Mouse (Mus musculus): ENCODE results near the gene Rbfox3. TPM values are rescaled to one million over a fixed set of nuclear protein-coding genes. Genes with fewer than 3 reads are reported as not detected.
A peak's percentile ranks its signal among the peaks of the same experiment; 100 is the strongest.

Rbfox3 gene
- polyA plus RNA-seq, 1 experiment from 2014 or later = 0.37 TPM

- H3K27ac ChIP-seq (ENCODE audit: low read depth, low read length) = no peak overlapping the region
- WGBS = 51% methylated on average over 4 of the region's 4 CpGs
- no peak for ATAC-seq (ENCODE audit: low FRiP score, low TSS enrichment)
- H3K9me3 ChIP-seq (ENCODE audit: control insufficient read depth, low read length) = no peaks in the 10 kb centered on the region
- no peak overlapping the region for H3K9ac ChIP-seq (ENCODE audit: low read depth, low read length)
- no peaks in the 10 kb centered on the region for H3K36me3 ChIP-seq (ENCODE audit: control insufficient read depth, insufficient read depth, low read length)
- H3K27me3 ChIP-seq (ENCODE audit: control insufficient read depth, insufficient read depth, low read length) = no peaks in the 10 kb centered on the region
- H3K4me3 ChIP-seq (ENCODE audit: low read length) = no peak overlapping the region
- no peak overlapping the region for H3K4me2 ChIP-seq (replicated peaks; ENCODE audit: low read depth, low read length)
- no peaks in the 10 kb centered on the region for H3K4me1 ChIP-seq (ENCODE audit: control insufficient read depth, insufficient read depth, low read length)
Measured at GRCm38 (mm10) chr11:118754535-118754934, 156.9 kb downstream of the Rbfox3 start.

GRCm38 (mm10) chr11:118751879-118752616, 159.3 kb downstream of the Rbfox3 start:
- Histone ChIP-seq H3K4me1 (ENCODE audit: control insufficient read depth, insufficient read depth, low read length) (no peaks in the 10 kb centered on the region), H3K4me3 (ENCODE audit: low read length) (no peak overlapping the region), H3K36me3 (ENCODE audit: control insufficient read depth, insufficient read depth, low read length) (no peaks in the 10 kb centered on the region), H3K4me2 (replicated peaks; ENCODE audit: low read depth, low read length) (no peak overlapping the region), H3K9ac (ENCODE audit: low read depth, low read length) (no peak overlapping the region), H3K27ac (ENCODE audit: low read depth, low read length) (no peak overlapping the region), H3K27me3 (ENCODE audit: control insufficient read depth, insufficient read depth, low read length) (peaks cover under 1% of the 10 kb centered on the region), H3K9me3 (ENCODE audit: control insufficient read depth, low read length) (no peaks in the 10 kb centered on the region)
- 65% methylated on average over 7 of the region's 7 CpGs for WGBS
- no peak for ATAC-seq (ENCODE audit: low FRiP score, low TSS enrichment)

GRCm38 (mm10) chr11:118750745-118751330, 160.6 kb downstream of the Rbfox3 start:
- 80% methylated on average over 11 of the region's 11 CpGs for WGBS

GRCm38 (mm10) chr11:118749541-118749940, 161.9 kb downstream of the Rbfox3 start:
- H3K9ac ChIP-seq (ENCODE audit: low read depth, low read length) = no peak overlapping the region
- no peak for ATAC-seq (ENCODE audit: low FRiP score, low TSS enrichment)
- no peak overlapping the region for H3K27ac ChIP-seq (ENCODE audit: low read depth, low read length)
- H3K36me3 ChIP-seq (ENCODE audit: control insufficient read depth, insufficient read depth, low read length) = no peaks in the 10 kb centered on the region
- H3K27me3 ChIP-seq (ENCODE audit: control insufficient read depth, insufficient read depth, low read length) = peaks cover 20% of the 10 kb centered on the region
- H3K4me3 ChIP-seq (ENCODE audit: low read length) = no peak overlapping the region
- peaks cover 5% of the 10 kb centered on the region for H3K4me1 ChIP-seq (ENCODE audit: control insufficient read depth, insufficient read depth, low read length)
- 97% methylated on average over 1 of the region's 1 CpGs for WGBS
- H3K9me3 ChIP-seq (ENCODE audit: control insufficient read depth, low read length) = no peaks in the 10 kb centered on the region
- no peak overlapping the region for H3K4me2 ChIP-seq (replicated peaks; ENCODE audit: low read depth, low read length)

More at GRCm38 (mm10) chr11:118750745-118751330, 160.6 kb downstream of the Rbfox3 start:
- Histone ChIP-seq H3K9me3 (ENCODE audit: control insufficient read depth, low read length) (no peaks in the 10 kb centered on the region), H3K27me3 (ENCODE audit: control insufficient read depth, insufficient read depth, low read length) (peaks cover 10% of the 10 kb centered on the region), H3K9ac (ENCODE audit: low read depth, low read length) (no peak overlapping the region), H3K36me3 (ENCODE audit: control insufficient read depth, insufficient read depth, low read length) (no peaks in the 10 kb centered on the region), H3K4me3 (ENCODE audit: low read length) (no peak overlapping the region), H3K4me2 (replicated peaks; ENCODE audit: low read depth, low read length) (no peak overlapping the region), H3K4me1 (ENCODE audit: control insufficient read depth, insufficient read depth, low read length) (no peaks in the 10 kb centered on the region), H3K27ac (ENCODE audit: low read depth, low read length) (no peak overlapping the region)
- no peak for ATAC-seq (ENCODE audit: low FRiP score, low TSS enrichment)

GRCm38 (mm10) chr11:118748622-118749021, 162.8 kb downstream of the Rbfox3 start:
- Histone ChIP-seq H3K4me2 (replicated peaks; ENCODE audit: low read depth, low read length) (no peak overlapping the region), H3K9me3 (ENCODE audit: control insufficient read depth, low read length) (no peaks in the 10 kb centered on the region), H3K4me1 (ENCODE audit: control insufficient read depth, insufficient read depth, low read length) (peaks cover 8% of the 10 kb centered on the region), H3K9ac (ENCODE audit: low read depth, low read length) (no peak overlapping the region), H3K4me3 (ENCODE audit: low read length) (no peak overlapping the region), H3K36me3 (ENCODE audit: control insufficient read depth, insufficient read depth, low read length) (no peaks in the 10 kb centered on the region), H3K27ac (ENCODE audit: low read depth, low read length) (no peak overlapping the region), H3K27me3 (ENCODE audit: control insufficient read depth, insufficient read depth, low read length) (peaks cover 29% of the 10 kb centered on the region)
- ATAC-seq (ENCODE audit: low FRiP score, low TSS enrichment) = no peak
- WGBS = 73% methylated on average over 10 of the region's 10 CpGs

GRCm38 (mm10) chr11:118745279-118745678, 166.1 kb downstream of the Rbfox3 start:
- H3K4me2 ChIP-seq (replicated peaks; ENCODE audit: low read depth, low read length) = no peak overlapping the region
- H3K27me3 ChIP-seq (ENCODE audit: control insufficient read depth, insufficient read depth, low read length) = peaks cover 46% of the 10 kb centered on the region
- peaks cover 8% of the 10 kb centered on the region for H3K4me1 ChIP-seq (ENCODE audit: control insufficient read depth, insufficient read depth, low read length)
- H3K27ac ChIP-seq (ENCODE audit: low read depth, low read length) = no peak overlapping the region
- no peaks in the 10 kb centered on the region for H3K36me3 ChIP-seq (ENCODE audit: control insufficient read depth, insufficient read depth, low read length)
- no peaks in the 10 kb centered on the region for H3K9me3 ChIP-seq (ENCODE audit: control insufficient read depth, low read length)
- no peak; the same call in 1 of the 2 replicates for ATAC-seq (ENCODE audit: low FRiP score, low TSS enrichment)
- H3K9ac ChIP-seq (ENCODE audit: low read depth, low read length) = no peak overlapping the region
- no peak overlapping the region for H3K4me3 ChIP-seq (ENCODE audit: low read length)

- under 1% methylated on average over 15 of the region's 15 CpGs for WGBS
- Histone ChIP-seq H3K4me3 (ENCODE audit: low read length) (peak overlapping the region; percentile 17; the same call in 1 of the 2 replicates), H3K4me1 (ENCODE audit: control insufficient read depth, insufficient read depth, low read length) (peaks cover 8% of the 10 kb centered on the region), H3K27me3 (ENCODE audit: control insufficient read depth, insufficient read depth, low read length) (peaks cover 49% of the 10 kb centered on the region), H3K9ac (ENCODE audit: low read depth, low read length) (no peak overlapping the region), H3K36me3 (ENCODE audit: control insufficient read depth, insufficient read depth, low read length) (no peaks in the 10 kb centered on the region), H3K27ac (ENCODE audit: low read depth, low read length) (no peak overlapping the region), H3K9me3 (ENCODE audit: control insufficient read depth, low read length) (no peaks in the 10 kb centered on the region), H3K4me2 (replicated peaks; ENCODE audit: low read depth, low read length) (peak overlapping the region; percentile 28; the same call in 1 of the 2 replicates)
- peak; percentile 84; the same call in 1 of the 2 replicates for ATAC-seq (ENCODE audit: low FRiP score, low TSS enrichment)
Measured at GRCm38 (mm10) chr11:118744782-118745181, 166.6 kb downstream of the Rbfox3 start.

GRCm38 (mm10) chr11:118742762-118743161, 168.6 kb downstream of the Rbfox3 start:
- Histone ChIP-seq H3K4me1 (ENCODE audit: control insufficient read depth, insufficient read depth, low read length) (peaks cover 8% of the 10 kb centered on the region), H3K4me3 (ENCODE audit: low read length) (no peak overlapping the region), H3K27me3 (ENCODE audit: control insufficient read depth, insufficient read depth, low read length) (peaks cover 54% of the 10 kb centered on the region), H3K27ac (ENCODE audit: low read depth, low read length) (no peak overlapping the region), H3K36me3 (ENCODE audit: control insufficient read depth, insufficient read depth, low read length) (no peaks in the 10 kb centered on the region), H3K9me3 (ENCODE audit: control insufficient read depth, low read length) (no peaks in the 10 kb centered on the region), H3K4me2 (replicated peaks; ENCODE audit: low read depth, low read length) (no peak overlapping the region), H3K9ac (ENCODE audit: low read depth, low read length) (no peak overlapping the region)
- WGBS = 27% methylated on average over 3 of the region's 3 CpGs
- ATAC-seq (ENCODE audit: low FRiP score, low TSS enrichment) = no peak

- H3K4me3 ChIP-seq (ENCODE audit: low read length) = no peak overlapping the region
- H3K27me3 ChIP-seq (ENCODE audit: control insufficient read depth, insufficient read depth, low read length) = peaks cover 48% of the 10 kb centered on the region
- H3K9ac ChIP-seq (ENCODE audit: low read depth, low read length) = no peak overlapping the region
- no peaks in the 10 kb centered on the region for H3K9me3 ChIP-seq (ENCODE audit: control insufficient read depth, low read length)
- no peak overlapping the region for H3K27ac ChIP-seq (ENCODE audit: low read depth, low read length)
- H3K4me2 ChIP-seq (replicated peaks; ENCODE audit: low read depth, low read length) = no peak overlapping the region
- peaks cover 8% of the 10 kb centered on the region for H3K4me1 ChIP-seq (ENCODE audit: control insufficient read depth, insufficient read depth, low read length)
- 40% methylated on average over 6 of the region's 6 CpGs for whole genome bisulfite sequencing
- ATAC-seq (ENCODE audit: low FRiP score, low TSS enrichment) = no peak
- no peaks in the 10 kb centered on the region for H3K36me3 ChIP-seq (ENCODE audit: control insufficient read depth, insufficient read depth, low read length)
Measured at GRCm38 (mm10) chr11:118741262-118741661, 170.1 kb downstream of the Rbfox3 start.

Data from kidney, embryonic 14.5 days (tissue).